10 mouse cellular contexts compared by ENCODE assay signal in the genomic region with DNA sequence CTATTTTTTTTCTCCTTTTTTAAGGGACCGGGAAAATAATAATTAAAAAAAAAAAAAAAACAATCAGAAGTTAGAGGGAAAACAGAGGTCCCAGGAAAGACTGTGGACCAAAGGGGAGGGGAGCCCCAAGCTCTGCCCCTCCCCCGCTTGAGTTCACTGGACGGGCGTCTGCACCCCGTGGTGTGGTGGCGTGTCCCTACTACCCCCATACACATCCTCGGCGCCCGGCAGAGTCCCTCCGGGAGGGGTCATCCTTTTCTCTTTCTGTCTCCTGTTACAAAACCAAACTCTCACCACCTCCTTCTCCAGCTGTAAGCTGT. TPM values are rescaled to one million over a fixed set of nuclear protein-coding genes. Genes with fewer than 3 reads are reported as not detected.
A peak's percentile ranks its signal among the peaks of the same experiment; 100 is the strongest.
DNase-seq lines count a peak whose midpoint lies in the region; ATAC-seq lines count a peak whose summit lies in the region.
"Had no signal": no experiment of that assay in that cellular context is flagged by ENCODE, and none has a peak within 500 bp of the region (broad histone marks: within the 10 kb centered on the region; RNA-seq: fewer than 3 reads in every experiment).

No protein-coding gene starts in this region.

- no peak for ATAC-seq in forebrain, embryonic 12.5 days (ENCODE audit: low FRiP score)
- no peak for ATAC-seq in intestine, embryonic 15.5 days
- ATAC-seq in neural tube, embryonic 14.5 days (ENCODE audit: low read depth) = no peak
- ATAC-seq: lung, postnatal 0 days had no signal

- H3K36me3 ChIP-seq in forebrain, embryonic 12.5 days (replicated peaks) = no peaks in the 10 kb centered on the region
- H3K36me3 ChIP-seq in intestine, embryonic 15.5 days = no peaks in the 10 kb centered on the region
- H3K36me3 ChIP-seq in neural tube, embryonic 14.5 days (ENCODE audit: control insufficient read depth, insufficient read depth, low read length) = no peaks in the 10 kb centered on the region

- intact Hi-C loops in left cerebral cortex, postnatal 4 days (cut with DNase I) = loop anchor here (5.0 kb wide), 3 partner anchors 1116 to 1666 kb away; no protein-coding TSS in a partner anchor
- intact Hi-C loops in left cerebral cortex, postnatal 36 days (cut with DNase I) = loop anchor here (10.0 kb wide), 4 partner anchors 802 to 1728 kb away; partner anchors contain the start of gene Prdm13

- peak overlapping the region; percentile 100 for H3K27ac ChIP-seq in forebrain, embryonic 12.5 days
- H3K27ac ChIP-seq in intestine, embryonic 15.5 days = no peak overlapping the region
- peak overlapping the region; percentile 97 for H3K27ac ChIP-seq in neural tube, embryonic 14.5 days (ENCODE audit: low read depth, low read length)

- peak overlapping the region; percentile 91 for H3K4me2 ChIP-seq in forebrain, embryonic 12.5 days
- peak overlapping the region; percentile 82; the same call in 1 of the 2 replicates for H3K4me2 ChIP-seq in intestine, embryonic 15.5 days (replicated peaks)
- peak overlapping the region; percentile 99 for H3K4me2 ChIP-seq in neural tube, embryonic 14.5 days (ENCODE audit: low read depth, low read length)

- peaks cover 11% of the 10 kb centered on the region for H3K4me1 ChIP-seq in forebrain, embryonic 12.5 days
- H3K4me1 ChIP-seq in intestine, embryonic 15.5 days (replicated peaks) = peaks cover 35% of the 10 kb centered on the region
- H3K4me1 ChIP-seq in neural tube, embryonic 14.5 days (ENCODE audit: control insufficient read depth, insufficient read depth, low read length) = peaks cover 9% of the 10 kb centered on the region; the same call in 1 of the 2 replicates

- no peaks in the 10 kb centered on the region for H3K9me3 ChIP-seq in forebrain, embryonic 12.5 days
- no peaks in the 10 kb centered on the region for H3K9me3 ChIP-seq in intestine, embryonic 15.5 days
- no peaks in the 10 kb centered on the region for H3K9me3 ChIP-seq in neural tube, embryonic 14.5 days (ENCODE audit: control insufficient read depth, low read length)

- under 1% methylated on average over 10 of the region's 10 CpGs for WGBS in forebrain, embryonic 12.5 days
- 3% methylated on average over 10 of the region's 10 CpGs for WGBS in intestine, embryonic 15.5 days
- under 1% methylated on average over 10 of the region's 10 CpGs for WGBS in neural tube, embryonic 14.5 days

- DNase-seq in left cerebral cortex, postnatal 4 days = peak; percentile 63
- DNase-seq in left cerebral cortex, postnatal 36 days (ENCODE audit: low spot score in 2 of 2) = no peak
- DNase-seq in layer of hippocampus, adult 18-20 months (ENCODE audit: low spot score in 2 of 2) = no peak
- DNase-seq in lung, adult 18-20 months = no peak
- DNase-seq: kidney, postnatal 36 days had no signal

- H3K4me3 ChIP-seq in forebrain, embryonic 12.5 days (replicated peaks) = peak overlapping the region; percentile 94
- H3K4me3 ChIP-seq in intestine, embryonic 15.5 days (replicated peaks) = no peak overlapping the region
- H3K4me3 ChIP-seq in neural tube, embryonic 14.5 days (ENCODE audit: low read depth, low read length) = peak overlapping the region; percentile 87

- H3K27me3 ChIP-seq in forebrain, embryonic 12.5 days = peaks cover 3% of the 10 kb centered on the region; the same call in 1 of the 2 replicates
- peaks cover 64% of the 10 kb centered on the region for H3K27me3 ChIP-seq in intestine, embryonic 15.5 days (replicated peaks)
- peaks cover 4% of the 10 kb centered on the region for H3K27me3 ChIP-seq in neural tube, embryonic 14.5 days (ENCODE audit: control insufficient read depth, insufficient read depth, low read length)

- H3K9ac ChIP-seq in forebrain, embryonic 12.5 days = peak overlapping the region; percentile 99
- no peak overlapping the region for H3K9ac ChIP-seq in intestine, embryonic 15.5 days
- peak overlapping the region; percentile 90 for H3K9ac ChIP-seq in neural tube, embryonic 14.5 days (replicated peaks; ENCODE audit: low read depth, low read length)

RNA-seq across cellular contexts. Expression of gene Pou3f2, which starts 1.6 kb away (rescaled TPM):
- 10 to 100 TPM; 50.0 to 68.6 TPM for total RNA-seq in left cerebral cortex, postnatal 4 days (2021)
- total RNA-seq in left cerebral cortex, postnatal 36 days (2021) = 10 to 100 TPM; 27.3 to 28.3 TPM
- 39.3 and 47.8 TPM in 2 replicates for polyA plus RNA-seq in forebrain, embryonic 12.5 days (2016; fragmentation: Nextera tagmentation; extraction: Ambion mirVana)
- polyA plus RNA-seq in intestine, embryonic 15.5 days (2015; fragmentation: Nextera tagmentation; extraction: Ambion mirVana) = 0.04 and 0.09 TPM in 2 replicates
- 18.3 and 21.4 TPM in 2 replicates for polyA plus RNA-seq in neural tube, embryonic 14.5 days (2014; fragmentation: Nextera tagmentation; extraction: Ambion mirVana)
- 10 to 100 TPM in 1 of 2 experiments, 1 to 10 TPM in 1; 9.7 to 10.6 TPM for total RNA-seq in layer of hippocampus, adult 18-20 months (2021)
- total RNA-seq: gastrocnemius, adult 18-20 months had no signal
- polyA plus RNA-seq: lung, postnatal 0 days had no signal
